Mouse (Mus musculus): ENCODE data around the gene Ift140. TPM values are rescaled to one million over a fixed set of nuclear protein-coding genes. Genes with fewer than 3 reads are reported as not detected.

Ift140 gene
- total and polyA plus RNA-seq, 3 experiments: 3.4 to 9.0 TPM; not detected in 1

DNA sequence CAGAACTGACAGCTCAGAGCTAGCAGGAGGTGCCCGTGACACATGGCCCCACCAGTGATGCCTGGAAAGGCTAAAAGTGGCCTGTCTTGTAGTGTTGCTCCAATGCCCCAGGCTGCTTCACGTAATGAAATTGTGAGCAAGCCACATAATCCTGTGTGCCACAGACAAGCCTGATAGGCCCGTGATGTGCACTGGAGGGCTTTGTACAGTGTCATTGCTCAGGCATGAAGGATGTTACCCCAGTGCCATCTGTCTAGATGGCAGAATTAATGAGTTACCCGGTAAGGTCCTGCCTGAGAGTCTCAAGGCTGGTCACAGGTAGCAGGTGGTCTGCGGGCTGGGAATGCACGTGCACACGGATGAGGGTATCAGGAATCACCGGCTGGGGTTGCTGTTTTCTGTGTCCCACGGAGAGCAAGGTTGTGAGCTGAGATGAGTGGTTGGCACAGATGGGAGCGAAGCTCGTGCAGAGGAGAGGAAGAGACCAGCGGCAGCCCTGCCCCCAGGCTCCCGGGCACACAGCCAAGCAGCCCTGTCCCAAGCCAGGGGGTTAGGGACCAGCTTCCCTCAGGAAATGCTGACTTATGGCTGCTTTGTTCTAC lies 62.0 kb downstream of the Ift140 start:
- H3K27ac ChIP-seq (ENCODE audit: control insufficient read depth, low read depth, low read length): no peak overlapping the region
- H3K27me3 ChIP-seq (ENCODE audit: control insufficient read depth in 1 of 2, insufficient read depth in 2 of 2, low read length in 2 of 2): no peaks in the 10 kb centered on the region
- no peaks in the 10 kb centered on the region for H3K9me3 ChIP-seq (replicated peaks; ENCODE audit: insufficient read depth, low read length)
- H3K79me2 ChIP-seq (ENCODE audit: control insufficient read depth, insufficient read depth, low read length, poor library complexity): no peaks in the 10 kb centered on the region
- no peaks in the 10 kb centered on the region for H3K4me1 ChIP-seq (ENCODE audit: control insufficient read depth in 1 of 2, insufficient read depth in 2 of 2, low read length in 2 of 2)
- H3K4me3 ChIP-seq (ENCODE audit: control insufficient read depth in 1 of 2, insufficient read depth in 1 of 2, low read depth in 2 of 2, low read length in 2 of 2): no peak overlapping the region
- no peak overlapping the region for H3K9ac ChIP-seq (ENCODE audit: control insufficient read depth, low read depth, low read length, poor library complexity, severe bottlenecking)
- no peak for TF ChIP-seq TCF12 (IDR thresholded peaks at IDR 0.05; ENCODE audit: low read depth, low read length)
- no peak for TF ChIP-seq UBTF (IDR thresholded peaks at IDR 0.05; ENCODE audit: borderline replicate concordance, insufficient read depth, low read depth, low read length)
- TF ChIP-seq POLR2A (IDR thresholded peaks at IDR 0.05; ENCODE audit: control insufficient read depth in 1 of 2, insufficient read depth in 1 of 2, low read depth in 1 of 2, low read length in 2 of 2, poor library complexity in 1 of 2): no peak
- no peak for TF ChIP-seq JUND (IDR thresholded peaks at IDR 0.05; ENCODE audit: low read depth, low read length)
- TF ChIP-seq POLR2AphosphoS5 (IDR thresholded peaks at IDR 0.05; ENCODE audit: borderline replicate concordance, low read depth, low read length): no peak
- TF ChIP-seq USF1 (IDR thresholded peaks at IDR 0.05; ENCODE audit: low read depth, low read length): no peak
- TF ChIP-seq MYC (IDR thresholded peaks at IDR 0.05; ENCODE audit: low read depth, low read length): no peak
- no peak for TF ChIP-seq ZC3H11A (IDR thresholded peaks at IDR 0.05; ENCODE audit: low read depth, low read length)
- TF ChIP-seq MAX (IDR thresholded peaks at IDR 0.05; ENCODE audit: low read length): no peak
- no peak for TF ChIP-seq CHD1 (IDR thresholded peaks at IDR 0.05; ENCODE audit: low read depth, low read length)
- no peak for TF ChIP-seq GATA1 (IDR thresholded peaks at IDR 0.05; ENCODE audit: low read depth, low read length)
- no peak for TF ChIP-seq USF2 (IDR thresholded peaks at IDR 0.05; ENCODE audit: borderline replicate concordance in 1 of 2, insufficient read depth in 1 of 2, low read depth in 1 of 2, low read length in 2 of 2)
- no peak for TF ChIP-seq EP300 (IDR thresholded peaks at IDR 0.05; ENCODE audit: low read depth in 1 of 2, low read length in 2 of 2)
- TF ChIP-seq ZNF384 (IDR thresholded peaks at IDR 0.05; ENCODE audit: low read depth, low read length): no peak
- TF ChIP-seq CHD2 (IDR thresholded peaks at IDR 0.05; ENCODE audit: low read length): no peak
- no peak for TF ChIP-seq SMC3 (IDR thresholded peaks at IDR 0.05; ENCODE audit: low read depth, low read length)
- TF ChIP-seq ETS1 (IDR thresholded peaks at IDR 0.05; ENCODE audit: low read depth, low read length): no peak
- no peak for TF ChIP-seq MAZ (IDR thresholded peaks at IDR 0.05; ENCODE audit: low read depth, low read length)
- TF ChIP-seq ZKSCAN1 (IDR thresholded peaks at IDR 0.05; ENCODE audit: low read depth, low read length): no peak
- H3K36me3 ChIP-seq (ENCODE audit: control insufficient read depth in 1 of 2, insufficient read depth in 2 of 2, low read length in 2 of 2): no peaks in the 10 kb centered on the region
- DNase-seq (ENCODE audit: low read depth, low spot score): no peak

DNA sequence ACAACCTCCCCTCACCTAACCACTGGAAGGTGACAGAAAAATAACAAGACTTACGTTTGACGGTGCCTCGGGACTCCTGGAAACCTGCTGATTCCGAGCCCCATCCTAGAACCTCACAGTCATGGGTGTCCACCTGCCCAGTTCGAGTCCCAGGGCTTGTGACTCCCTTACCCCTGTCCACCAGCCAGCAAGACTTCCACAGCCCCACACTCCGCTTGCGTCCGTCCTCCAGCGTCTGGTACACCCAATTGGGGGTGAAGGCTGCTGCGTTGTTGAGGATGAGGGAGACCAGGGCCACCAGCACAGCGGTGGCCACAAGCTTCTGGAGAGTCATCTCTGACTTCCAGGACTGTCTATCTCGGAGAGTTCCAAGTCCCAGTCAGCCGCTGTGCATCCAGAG lies 64.3 kb downstream of the Ift140 start:
- no peak for DNase-seq (ENCODE audit: low read depth, low spot score)
- Histone ChIP-seq H3K9me3 (replicated peaks; ENCODE audit: insufficient read depth, low read length) (no peaks in the 10 kb centered on the region), H3K9ac (ENCODE audit: control insufficient read depth, low read depth, low read length, poor library complexity, severe bottlenecking) (no peak overlapping the region), H3K79me2 (ENCODE audit: control insufficient read depth, insufficient read depth, low read length, poor library complexity) (no peaks in the 10 kb centered on the region), H3K4me1 (ENCODE audit: control insufficient read depth in 1 of 2, insufficient read depth in 2 of 2, low read length in 2 of 2) (no peaks in the 10 kb centered on the region), H3K4me3 (ENCODE audit: control insufficient read depth in 1 of 2, insufficient read depth in 1 of 2, low read depth in 2 of 2, low read length in 2 of 2) (no peak overlapping the region), H3K27ac (ENCODE audit: control insufficient read depth, low read depth, low read length) (no peak overlapping the region), H3K27me3 (ENCODE audit: control insufficient read depth in 1 of 2, insufficient read depth in 2 of 2, low read length in 2 of 2) (no peaks in the 10 kb centered on the region), H3K36me3 (ENCODE audit: control insufficient read depth in 1 of 2, insufficient read depth in 2 of 2, low read length in 2 of 2) (no peaks in the 10 kb centered on the region)
- TF ChIP-seq TCF12 (IDR thresholded peaks at IDR 0.05; ENCODE audit: low read depth, low read length): no peak
- no peak for TF ChIP-seq ELF1 (IDR thresholded peaks at IDR 0.05; ENCODE audit: low read depth, low read length)
- TF ChIP-seq NELFE (IDR thresholded peaks at IDR 0.05; ENCODE audit: low read depth, low read length): no peak
- TF ChIP-seq POLR2AphosphoS2 (IDR thresholded peaks at IDR 0.05; ENCODE audit: low read length): no peak
- TF ChIP-seq JUND (IDR thresholded peaks at IDR 0.05; ENCODE audit: low read depth, low read length): no peak
- no peak for TF ChIP-seq MAX (IDR thresholded peaks at IDR 0.05; ENCODE audit: low read length)
- no peak for TF ChIP-seq NRF1 (IDR thresholded peaks at IDR 0.05; ENCODE audit: insufficient read depth, low read depth, low read length, poor library complexity, severe bottlenecking)

Measured in MEL (cell line).